Mouse (Mus musculus): Measurements from ENCODE around the gene Srl. TPM values are rescaled to one million over a fixed set of nuclear protein-coding genes. Genes with fewer than 3 reads are reported as not detected.
A peak's percentile ranks its signal among the peaks of the same experiment; 100 is the strongest.

Srl gene
- polyA plus RNA-seq, 1 experiment from 2014 or later: 23.3 TPM

GRCm38 (mm10) chr16:4558384-4558979, 16.9 kb upstream of the Srl start:
- under 1% methylated on average over 38 of the region's 38 CpGs for WGBS
- Histone ChIP-seq H3K27me3 (ENCODE audit: control insufficient read depth, insufficient read depth, low read length) (no peaks in the 10 kb centered on the region), H3K27ac (ENCODE audit: low read depth, low read length) (peak overlapping the region; percentile 92), H3K9ac (ENCODE audit: low read length) (peak overlapping the region; percentile 90), H3K4me1 (replicated peaks; ENCODE audit: control insufficient read depth, insufficient read depth, low read length) (peaks cover 4% of the 10 kb centered on the region; the same call in 1 of the 2 replicates), H3K9me3 (ENCODE audit: control insufficient read depth, low read length) (no peaks in the 10 kb centered on the region), H3K4me2 (ENCODE audit: low read depth, low read length, severe bottlenecking) (peak overlapping the region; percentile 92), H3K36me3 (ENCODE audit: control insufficient read depth, insufficient read depth, low read length) (no peaks in the 10 kb centered on the region; the same call in 1 of the 2 replicates), H3K4me3 (ENCODE audit: low read depth, low read length) (peak overlapping the region; percentile 78)
- ATAC-seq (replicated peaks; ENCODE audit: low FRiP score) (peak; percentile 93), DNase-seq (ENCODE audit: low spot score) (peak; percentile 95)

GRCm38 (mm10) chr16:4557949-4558348, 16.3 kb upstream of the Srl start:
- Histone ChIP-seq H3K4me2 (ENCODE audit: low read depth, low read length, severe bottlenecking) (peak overlapping the region; percentile 92), H3K9ac (ENCODE audit: low read length) (peak overlapping the region; percentile 90), H3K4me3 (ENCODE audit: low read depth, low read length) (peak overlapping the region; percentile 78), H3K4me1 (replicated peaks; ENCODE audit: control insufficient read depth, insufficient read depth, low read length) (peaks cover 4% of the 10 kb centered on the region; the same call in 1 of the 2 replicates), H3K27ac (ENCODE audit: low read depth, low read length) (peak overlapping the region; percentile 92; the same call in 1 of the 2 replicates), H3K27me3 (ENCODE audit: control insufficient read depth, insufficient read depth, low read length) (no peaks in the 10 kb centered on the region), H3K9me3 (ENCODE audit: control insufficient read depth, low read length) (no peaks in the 10 kb centered on the region), H3K36me3 (ENCODE audit: control insufficient read depth, insufficient read depth, low read length) (no peaks in the 10 kb centered on the region; the same call in 1 of the 2 replicates)
- ATAC-seq (replicated peaks; ENCODE audit: low FRiP score) (peak; percentile 39), DNase-seq (ENCODE audit: low spot score) (peak; percentile 74)
- WGBS: under 1% methylated on average over 19 of the region's 19 CpGs

- Histone ChIP-seq H3K4me3 (ENCODE audit: low read depth, low read length) (peak overlapping the region; percentile 78), H3K9me3 (ENCODE audit: control insufficient read depth, low read length) (no peaks in the 10 kb centered on the region), H3K27me3 (ENCODE audit: control insufficient read depth, insufficient read depth, low read length) (no peaks in the 10 kb centered on the region), H3K4me1 (replicated peaks; ENCODE audit: control insufficient read depth, insufficient read depth, low read length) (peaks cover 4% of the 10 kb centered on the region; the same call in 1 of the 2 replicates), H3K9ac (ENCODE audit: low read length) (peak overlapping the region; percentile 90), H3K36me3 (ENCODE audit: control insufficient read depth, insufficient read depth, low read length) (no peaks in the 10 kb centered on the region; the same call in 1 of the 2 replicates), H3K27ac (ENCODE audit: low read depth, low read length) (no peak overlapping the region), H3K4me2 (ENCODE audit: low read depth, low read length, severe bottlenecking) (peak overlapping the region; percentile 92; the same call in 1 of the 2 replicates)
- 91% methylated on average over 1 of the region's 1 CpGs for WGBS
- DNase-seq (ENCODE audit: low spot score) (no peak), ATAC-seq (replicated peaks; ENCODE audit: low FRiP score) (no peak)
Measured at GRCm38 (mm10) chr16:4557085-4557484, 15.5 kb upstream of the Srl start.

DNA sequence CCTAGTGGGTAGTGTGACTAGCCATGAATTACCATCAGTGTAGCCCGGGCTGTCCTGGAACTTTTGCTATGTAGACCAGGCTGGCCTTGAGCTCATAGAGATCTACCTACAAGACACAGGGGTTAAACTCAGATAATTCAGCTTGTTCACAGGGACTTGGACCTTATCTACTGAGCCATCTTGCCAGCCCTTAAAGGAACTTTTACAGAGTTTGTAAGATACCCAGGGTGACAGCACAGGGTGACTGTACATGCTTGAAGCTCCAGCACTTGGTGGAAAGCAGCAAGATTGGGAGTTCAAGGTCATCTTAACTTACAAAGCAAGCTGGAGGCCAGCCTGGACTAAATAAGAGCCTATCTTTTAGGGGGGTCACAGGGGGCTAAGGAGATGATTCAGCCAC, 13.9 kb upstream of the Srl start:
- no peaks in the 10 kb centered on the region; the same call in 1 of the 2 replicates for H3K36me3 ChIP-seq (ENCODE audit: control insufficient read depth, insufficient read depth, low read length)
- H3K4me2 ChIP-seq (ENCODE audit: low read depth, low read length, severe bottlenecking): no peak overlapping the region
- H3K9ac ChIP-seq (ENCODE audit: low read length): no peak overlapping the region
- ATAC-seq (replicated peaks; ENCODE audit: low FRiP score) (no peak), DNase-seq (ENCODE audit: low spot score) (no peak)
- no peak overlapping the region for H3K4me3 ChIP-seq (ENCODE audit: low read depth, low read length)
- peaks cover 4% of the 10 kb centered on the region; the same call in 1 of the 2 replicates for H3K4me1 ChIP-seq (replicated peaks; ENCODE audit: control insufficient read depth, insufficient read depth, low read length)
- H3K27ac ChIP-seq (ENCODE audit: low read depth, low read length): no peak overlapping the region
- H3K27me3 ChIP-seq (ENCODE audit: control insufficient read depth, insufficient read depth, low read length): no peaks in the 10 kb centered on the region
- WGBS: 89% methylated on average over 1 of the region's 1 CpGs
- H3K9me3 ChIP-seq (ENCODE audit: control insufficient read depth, low read length): no peaks in the 10 kb centered on the region

DNA sequence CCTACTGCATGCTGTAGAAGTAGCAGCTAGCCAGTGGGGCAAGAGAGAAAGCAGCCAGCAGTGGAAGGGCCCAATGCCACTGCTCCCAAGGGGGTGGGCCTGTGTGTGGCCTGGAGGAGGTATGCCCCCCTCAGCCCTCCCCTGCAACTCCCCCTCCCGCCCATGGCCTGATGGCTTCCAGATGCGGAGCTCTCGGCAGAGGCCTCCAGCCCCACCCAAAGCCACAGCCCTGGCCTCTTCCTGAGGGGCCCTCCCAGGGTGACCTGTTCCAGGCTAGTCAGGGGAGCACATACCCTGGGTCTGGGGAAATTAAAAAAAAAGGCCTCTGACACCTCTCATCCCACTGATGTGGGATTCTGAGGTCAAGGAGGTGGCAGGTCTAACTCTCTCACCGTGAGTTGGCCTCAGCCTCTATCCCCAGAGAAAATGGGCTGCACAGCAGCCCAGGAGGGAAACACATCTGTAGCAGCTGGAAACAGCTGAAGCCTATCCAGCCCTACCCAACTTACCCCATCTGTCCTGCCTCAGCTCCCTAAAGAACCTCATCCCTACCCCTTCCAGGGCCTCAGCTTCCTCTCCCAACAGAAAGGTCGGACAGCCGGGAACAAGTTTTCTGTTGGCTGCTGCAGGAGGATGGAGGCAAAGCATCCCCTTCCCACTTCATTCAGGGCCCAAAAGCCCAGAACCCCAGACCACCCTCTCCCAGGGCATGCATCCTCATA, 11.4 kb upstream of the Srl start:
- no peak overlapping the region for H3K4me2 ChIP-seq (ENCODE audit: low read depth, low read length, severe bottlenecking)
- ATAC-seq (replicated peaks; ENCODE audit: low FRiP score) (no peak), DNase-seq (ENCODE audit: low spot score) (peak; percentile 66)
- no peaks in the 10 kb centered on the region for H3K9me3 ChIP-seq (ENCODE audit: control insufficient read depth, low read length)
- no peak overlapping the region for H3K27ac ChIP-seq (ENCODE audit: low read depth, low read length)
- no peak overlapping the region for H3K4me3 ChIP-seq (ENCODE audit: low read depth, low read length)
- 76% methylated on average over 6 of the region's 6 CpGs for WGBS
- H3K4me1 ChIP-seq (replicated peaks; ENCODE audit: control insufficient read depth, insufficient read depth, low read length): peaks cover 4% of the 10 kb centered on the region; the same call in 1 of the 2 replicates
- no peaks in the 10 kb centered on the region for H3K27me3 ChIP-seq (ENCODE audit: control insufficient read depth, insufficient read depth, low read length)
- H3K9ac ChIP-seq (ENCODE audit: low read length): no peak overlapping the region
- no peaks in the 10 kb centered on the region; the same call in 1 of the 2 replicates for H3K36me3 ChIP-seq (ENCODE audit: control insufficient read depth, insufficient read depth, low read length)

GRCm38 (mm10) chr16:4551885-4552284, 10.3 kb upstream of the Srl start:
- WGBS: 86% methylated on average over 12 of the region's 12 CpGs
- Histone ChIP-seq H3K4me2 (ENCODE audit: low read depth, low read length, severe bottlenecking) (no peak overlapping the region), H3K4me3 (ENCODE audit: low read depth, low read length) (no peak overlapping the region), H3K27me3 (ENCODE audit: control insufficient read depth, insufficient read depth, low read length) (no peaks in the 10 kb centered on the region), H3K36me3 (ENCODE audit: control insufficient read depth, insufficient read depth, low read length) (no peaks in the 10 kb centered on the region; the same call in 1 of the 2 replicates), H3K9ac (ENCODE audit: low read length) (no peak overlapping the region; the same call in 1 of the 2 replicates), H3K9me3 (ENCODE audit: control insufficient read depth, low read length) (no peaks in the 10 kb centered on the region), H3K4me1 (replicated peaks; ENCODE audit: control insufficient read depth, insufficient read depth, low read length) (no peaks in the 10 kb centered on the region; the same call in 1 of the 2 replicates), H3K27ac (ENCODE audit: low read depth, low read length) (no peak overlapping the region)
- no peak for DNase-seq (ENCODE audit: low spot score)
- no peak for ATAC-seq (replicated peaks; ENCODE audit: low FRiP score)

DNA sequence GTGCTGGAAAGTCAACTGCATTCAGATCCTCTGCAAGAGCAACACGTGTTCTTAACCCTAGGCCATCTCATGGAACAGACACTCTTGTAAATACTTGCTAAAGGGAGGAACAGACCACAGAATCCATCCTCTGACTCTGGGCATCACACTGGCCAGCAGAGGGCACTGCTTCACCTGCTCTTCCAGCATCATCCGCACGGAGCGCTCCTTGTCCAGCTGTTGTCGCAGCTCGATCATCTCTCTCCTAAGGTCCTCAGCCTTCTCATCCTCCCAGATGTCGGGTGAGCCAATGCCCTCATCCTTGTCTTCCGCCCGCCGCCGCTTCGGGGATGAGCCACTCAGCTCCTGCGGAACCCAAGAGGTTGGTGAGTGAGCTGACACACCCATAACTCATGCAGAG, 9.4 kb upstream of the Srl start:
- Histone ChIP-seq H3K4me3 (ENCODE audit: low read depth, low read length) (no peak overlapping the region), H3K9me3 (ENCODE audit: control insufficient read depth, low read length) (no peaks in the 10 kb centered on the region), H3K36me3 (ENCODE audit: control insufficient read depth, insufficient read depth, low read length) (no peaks in the 10 kb centered on the region; the same call in 1 of the 2 replicates), H3K27ac (ENCODE audit: low read depth, low read length) (no peak overlapping the region), H3K27me3 (ENCODE audit: control insufficient read depth, insufficient read depth, low read length) (no peaks in the 10 kb centered on the region), H3K4me1 (replicated peaks; ENCODE audit: control insufficient read depth, insufficient read depth, low read length) (no peaks in the 10 kb centered on the region; the same call in 1 of the 2 replicates), H3K4me2 (ENCODE audit: low read depth, low read length, severe bottlenecking) (no peak overlapping the region), H3K9ac (ENCODE audit: low read length) (no peak overlapping the region)
- ATAC-seq (replicated peaks; ENCODE audit: low FRiP score) (peak; percentile 68), DNase-seq (ENCODE audit: low spot score) (peak; percentile 84)
- 52% methylated on average over 13 of the region's 13 CpGs for WGBS

DNA sequence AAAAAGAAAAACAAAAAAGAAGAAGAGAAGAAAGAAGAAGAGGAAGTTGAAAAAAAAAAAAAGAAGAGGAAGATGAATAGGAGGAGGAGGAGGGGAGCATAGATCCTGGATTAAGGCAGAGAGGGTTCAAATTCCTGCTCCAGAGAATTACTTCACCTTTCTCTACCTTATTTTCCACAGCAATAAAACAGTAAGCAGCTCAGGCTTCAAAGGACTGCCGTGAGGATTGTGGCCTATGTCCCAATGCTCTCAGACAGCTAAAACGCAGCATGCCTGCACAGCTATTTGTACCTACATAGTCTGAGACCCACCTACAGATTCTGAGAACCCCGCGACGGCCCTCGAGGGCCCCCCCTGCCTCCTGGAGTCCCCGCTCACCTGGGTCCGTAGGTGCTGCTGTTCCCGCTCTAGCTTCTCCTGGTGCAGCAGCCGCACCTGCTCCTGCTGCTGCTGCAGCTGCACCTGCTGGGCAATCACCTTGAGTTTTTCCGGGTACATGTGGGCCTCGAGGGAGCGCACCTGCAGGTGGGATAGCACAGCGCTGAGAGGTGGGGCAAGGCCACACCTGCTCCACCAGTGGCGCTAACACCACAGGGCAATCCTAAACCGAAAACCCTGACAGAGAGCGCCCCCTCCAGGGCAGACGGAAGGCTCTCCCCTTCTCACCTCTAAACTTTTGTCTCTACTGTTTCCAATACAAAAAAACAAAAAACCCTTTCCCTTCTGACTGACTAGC, 7.5 kb upstream of the Srl start:
- Histone ChIP-seq H3K27ac (ENCODE audit: low read depth, low read length) (no peak overlapping the region), H3K27me3 (ENCODE audit: control insufficient read depth, insufficient read depth, low read length) (no peaks in the 10 kb centered on the region), H3K36me3 (ENCODE audit: control insufficient read depth, insufficient read depth, low read length) (no peaks in the 10 kb centered on the region; the same call in none of the 2 replicates), H3K4me3 (ENCODE audit: low read depth, low read length) (no peak overlapping the region), H3K4me1 (replicated peaks; ENCODE audit: control insufficient read depth, insufficient read depth, low read length) (no peaks in the 10 kb centered on the region; the same call in 1 of the 2 replicates), H3K4me2 (ENCODE audit: low read depth, low read length, severe bottlenecking) (no peak overlapping the region), H3K9ac (ENCODE audit: low read length) (no peak overlapping the region), H3K9me3 (ENCODE audit: control insufficient read depth, low read length) (no peaks in the 10 kb centered on the region)
- peak; percentile 50 for DNase-seq (ENCODE audit: low spot score)
- WGBS: 94% methylated on average over 18 of the region's 18 CpGs
- no peak for ATAC-seq (replicated peaks; ENCODE audit: low FRiP score)

Measured in forebrain, embryonic 11.5 days (tissue).